Mouse (Mus musculus) ES-E14 (cell line): ENCODE measurements around the gene Ranbp3l. TPM values are rescaled to one million over a fixed set of nuclear protein-coding genes. Genes with fewer than 3 reads are reported as not detected.

Experiments used
- DNase-seq: peaks from one replicate; pipeline ENCODE4 v3.0.0-alpha.2; 2013; ENCODE audit warnings: low read depth, low spot score
- H3K27ac ChIP-seq: 2 replicates; pipeline ENCODE4 v1.5.1; 2012; ENCODE audit warnings: low read depth, mild to moderate bottlenecking, low read length, moderate library complexity, mixed read lengths; ENCODE audit not compliant: poor library complexity, insufficient read depth, severe bottlenecking
- H3K36me3 ChIP-seq: 2 replicates; pipeline ENCODE4 v1.6.1; 2012; ENCODE audit warnings: mild to moderate bottlenecking, low read length, moderate library complexity, mixed read lengths; ENCODE audit not compliant: control insufficient read depth, poor library complexity, insufficient read depth, severe bottlenecking
- H3K4me1 ChIP-seq, 2 experiments: fragments of 150-350 bp in 1 of 2; sonication (generic) in 1 of 2; 2 replicates each; pipeline ENCODE4 v1.6.1; 2012; ENCODE audit warnings: low read length in 2 of 2, mild to moderate bottlenecking in 1 of 2, mixed read lengths in 1 of 2; ENCODE audit not compliant: control insufficient read depth in 2 of 2, insufficient read depth in 2 of 2, poor library complexity in 1 of 2
- H3K4me3 ChIP-seq, 2 experiments: fragments of 150-350 bp in 1 of 2; sonication (generic) in 1 of 2; 2 replicates each; pipeline ENCODE4 v1.5.1; 2012; ENCODE audit warnings: low read length in 2 of 2, low read depth in 1 of 2, mild to moderate bottlenecking in 1 of 2, mixed read lengths in 1 of 2; ENCODE audit not compliant: insufficient read depth in 1 of 2, poor library complexity in 1 of 2, severe bottlenecking in 1 of 2
- H3K9ac ChIP-seq: 2 replicates; pipeline ENCODE4 v1.6.1; 2012; ENCODE audit warnings: low read depth, mild to moderate bottlenecking, low read length, mixed read lengths; ENCODE audit not compliant: poor library complexity, insufficient read depth, severe bottlenecking
- H3K9me3 ChIP-seq: fragments of 150-350 bp; sonication (generic); 2 replicates; pipeline ENCODE4 v1.6.1; 2012; ENCODE audit warnings: low read depth, mild to moderate bottlenecking, low read length; ENCODE audit not compliant: control insufficient read depth, insufficient read depth
- CHD2 ChIP-seq: IDR thresholded peaks from 2 replicates; pipeline ENCODE4 v1.6.1; 2014; ENCODE audit warnings: mild to moderate bottlenecking, low read depth, low read length, inconsistent platforms
- HCFC1 ChIP-seq: IDR thresholded peaks from 2 replicates; pipeline ENCODE4 v1.6.1; 2012; ENCODE audit warnings: low read length, inconsistent platforms, borderline replicate concordance; ENCODE audit not compliant: insufficient read depth
- MAFK ChIP-seq: IDR thresholded peaks from 2 replicates; pipeline ENCODE4 v1.6.1; 2014; ENCODE audit warnings: mild to moderate bottlenecking, low read depth, low read length, inconsistent platforms; ENCODE audit not compliant: insufficient read depth
- ZC3H11A ChIP-seq: IDR thresholded peaks from 2 replicates; pipeline ENCODE4 v1.6.1; 2012; ENCODE audit warnings: low read depth, mild to moderate bottlenecking, inconsistent platforms, low read length, borderline replicate concordance
- ZNF384 ChIP-seq: IDR thresholded peaks from 2 replicates; pipeline ENCODE4 v1.6.1; 2012; ENCODE audit warnings: low read depth, low read length, inconsistent platforms
- in situ Hi-C, 2 experiments: fragments of 600-800 bp; cut with MboI; formaldehyde crosslinking; loops; one replicate each; pipeline ENCODE4 v1.15.1; 2025; ENCODE audit warnings: low sequenced_read_pairs in 2 of 2, inconsistent platforms in 1 of 2; ENCODE audit not compliant: unreplicated experiment in 2 of 2
- total RNA-seq: library from RNA; depleted of rRNA; stranded (reverse); fragments of 300-350 nt; gene quantifications from 2 replicates; pipeline ENCODE4 v1.2.3, GENCODE M21; 2012; rRNA removed

Gene Ranbp3l
- total RNA-seq, 1 experiment: 0.09 TPM

GRCm38 (mm10) chr15:9110526-9111347, 143.0 kb downstream of the Ranbp3l start:
- no peak overlapping the region for H3K4me3 ChIP-seq
- H3K9ac ChIP-seq: no peak overlapping the region
- DNase-seq: no peak
- H3K27ac ChIP-seq: no peak overlapping the region
- no peaks in the 10 kb centered on the region for H3K9me3 ChIP-seq
- H3K4me1 ChIP-seq: no peaks in the 10 kb centered on the region
- TF ChIP-seq HCFC1: no peak
- no peak for TF ChIP-seq CHD2
- no peak for TF ChIP-seq ZC3H11A
- TF ChIP-seq ZNF384: no peak
- no peak for TF ChIP-seq MAFK
- H3K36me3 ChIP-seq: peaks cover 18% of the 10 kb centered on the region
- in situ Hi-C loops: no loop called here

GRCm38 (mm10) chr15:9111648-9112047, 143.9 kb downstream of the Ranbp3l start:
- Histone ChIP-seq H3K4me1 (no peaks in the 10 kb centered on the region), H3K9ac (no peak overlapping the region), H3K4me3 (no peak overlapping the region), H3K9me3 (no peaks in the 10 kb centered on the region), H3K36me3 (peaks cover 18% of the 10 kb centered on the region), H3K27ac (no peak overlapping the region)
- in situ Hi-C loops: no loop called here
- DNase-seq: no peak
- TF ChIP-seq HCFC1 (no peak), MAFK (no peak), ZC3H11A (no peak), ZNF384 (no peak), CHD2 (no peak)

GRCm38 (mm10) chr15:9113556-9113955, 145.8 kb downstream of the Ranbp3l start:
- TF ChIP-seq CHD2 (no peak), HCFC1 (no peak), ZNF384 (no peak), ZC3H11A (no peak), MAFK (no peak)
- Histone ChIP-seq H3K27ac (no peak overlapping the region), H3K36me3 (peaks cover 15% of the 10 kb centered on the region), H3K9ac (no peak overlapping the region), H3K4me1 (no peaks in the 10 kb centered on the region), H3K4me3 (no peak overlapping the region), H3K9me3 (no peaks in the 10 kb centered on the region)
- DNase-seq: no peak
- in situ Hi-C loops: no loop called here

- in situ Hi-C loops: no loop called here
- Histone ChIP-seq H3K27ac (no peak overlapping the region), H3K4me3 (no peak overlapping the region), H3K9me3 (no peaks in the 10 kb centered on the region), H3K36me3 (peaks cover 20% of the 10 kb centered on the region), H3K9ac (no peak overlapping the region), H3K4me1 (no peaks in the 10 kb centered on the region)
- TF ChIP-seq CHD2 (no peak), ZNF384 (no peak), HCFC1 (no peak), MAFK (no peak), ZC3H11A (no peak)
- no peak for DNase-seq
Observed at GRCm38 (mm10) chr15:9114131-9114530, 146.4 kb downstream of the Ranbp3l start.

GRCm38 (mm10) chr15:9114599-9114998, 146.8 kb downstream of the Ranbp3l start:
- H3K4me1 ChIP-seq: no peaks in the 10 kb centered on the region
- no peak overlapping the region for H3K9ac ChIP-seq
- H3K9me3 ChIP-seq: no peaks in the 10 kb centered on the region
- no peak overlapping the region for H3K27ac ChIP-seq
- no peak overlapping the region for H3K4me3 ChIP-seq
- no peak for TF ChIP-seq ZC3H11A
- TF ChIP-seq HCFC1: no peak
- TF ChIP-seq CHD2: no peak
- no peak for TF ChIP-seq ZNF384
- no peak for TF ChIP-seq MAFK
- in situ Hi-C loops: no loop called here
- DNase-seq: no peak
- H3K36me3 ChIP-seq: peaks cover 21% of the 10 kb centered on the region

Other genes with a start within 250 kb of the Ranbp3l start
- 48.3 and 64.5 TPM in 2 replicates for gene Nadk2, start 103.3 kb downstream of the Ranbp3l start, total RNA-seq
- gene Lmbrd2, start 172.6 kb downstream of the Ranbp3l start, total RNA-seq: 24.1 and 26.4 TPM in 2 replicates
- gene Skp2, start 187.5 kb downstream of the Ranbp3l start, total RNA-seq: 42.7 and 45.2 TPM in 2 replicates